Comparison of ENCODE assay signal across 27 mouse cellular contexts in genomic region chr11:4622997-4623396, GRCm38 (mm10). TPM values are rescaled to one million over a fixed set of nuclear protein-coding genes. Genes with fewer than 3 reads are reported as not detected.
DNase-seq lines count a peak whose midpoint lies in the region; ATAC-seq and TF ChIP-seq lines count a peak whose summit lies in the region.
"Had no signal": no experiment of that assay in that cellular context is flagged by ENCODE, and none has a peak within 500 bp of the region (broad histone marks: within the 10 kb centered on the region; RNA-seq: fewer than 3 reads in every experiment).

No protein-coding gene starts in this region.

- dilution Hi-C loops in CH12.LX (cut with MboI; ENCODE audit: extremely low pct_ligation_motif_present, extremely low pct_unique_long_range_greater_than_20kb, low sequenced_read_pairs) = no loop called here

- TF ChIP-seq EP300 in CH12.LX (IDR thresholded peaks at IDR 0.05; ENCODE audit: low read length) = no peak

- no peaks in the 10 kb centered on the region for H3K4me1 ChIP-seq in hindbrain, postnatal 0 days (ENCODE audit: insufficient read depth, low read length)
- peaks cover 3% of the 10 kb centered on the region; the same call in 1 of the 2 replicates for H3K4me1 ChIP-seq in hindbrain, embryonic 12.5 days
- peaks cover 0 to 5% of the 10 kb centered on the region in 2 experiments; a peak in 2 of 4 replicates for H3K4me1 ChIP-seq in CH12.LX (ENCODE audit: control insufficient read depth in 1 of 2, insufficient read depth in 2 of 2)
- H3K4me1 ChIP-seq in E14TG2a.4 (replicated peaks; ENCODE audit: low read depth, low read length) = peaks cover 36% of the 10 kb centered on the region
- H3K4me1 ChIP-seq: intestine, embryonic 15.5 days; kidney, embryonic 15.5 days; limb, embryonic 12.5 days had no signal

- no peak overlapping the region for H3K4me2 ChIP-seq in hindbrain, postnatal 0 days (ENCODE audit: low read depth, low read length)
- no peak overlapping the region for H3K4me2 ChIP-seq in hindbrain, embryonic 12.5 days (replicated peaks)
- H3K4me2 ChIP-seq in CH12.LX (ENCODE audit: insufficient read depth, low read depth, poor library complexity, severe bottlenecking) = no peak overlapping the region
- H3K4me2 ChIP-seq: intestine, embryonic 15.5 days; kidney, embryonic 15.5 days; limb, embryonic 12.5 days; liver, embryonic 12.5 days had no signal

- no peaks in the 10 kb centered on the region for H3K36me3 ChIP-seq in hindbrain, postnatal 0 days (ENCODE audit: insufficient read depth, low read length)
- no peaks in the 10 kb centered on the region for H3K36me3 ChIP-seq in hindbrain, embryonic 12.5 days
- no peaks in the 10 kb centered on the region for H3K36me3 ChIP-seq in CH12.LX (replicated peaks in 1 of 2; ENCODE audit: control insufficient read depth in 1 of 2, insufficient read depth in 1 of 2, low read length in 1 of 2)
- no peaks in the 10 kb centered on the region for H3K36me3 ChIP-seq in E14TG2a.4 (ENCODE audit: insufficient read depth, low read length)
- H3K36me3 ChIP-seq: intestine, embryonic 15.5 days; kidney, embryonic 15.5 days; limb, embryonic 12.5 days; liver, embryonic 12.5 days had no signal

- no peak overlapping the region for H3K9ac ChIP-seq in hindbrain, postnatal 0 days (replicated peaks; ENCODE audit: low read length)
- H3K9ac ChIP-seq in hindbrain, embryonic 12.5 days = no peak overlapping the region
- H3K9ac ChIP-seq in CH12.LX (ENCODE audit: insufficient read depth, low read depth) = no peak overlapping the region
- H3K9ac ChIP-seq: intestine, embryonic 15.5 days; kidney, embryonic 15.5 days; limb, embryonic 12.5 days; liver, embryonic 12.5 days had no signal

- no peak for TF ChIP-seq POLR2A in CH12.LX (IDR thresholded peaks at IDR 0.05; ENCODE audit: low read depth, low read length)

- no peak overlapping the region for H3K27ac ChIP-seq in hindbrain, postnatal 0 days
- no peak overlapping the region for H3K27ac ChIP-seq in hindbrain, embryonic 12.5 days
- no peak overlapping the region for H3K27ac ChIP-seq in CH12.LX (ENCODE audit: insufficient read depth, low read depth)
- H3K27ac ChIP-seq: intestine, embryonic 15.5 days; kidney, embryonic 15.5 days; limb, embryonic 12.5 days; liver, embryonic 12.5 days had no signal

- no peak for ATAC-seq in hindbrain, postnatal 0 days
- no peak for ATAC-seq in hindbrain, embryonic 12.5 days (ENCODE audit: low FRiP score)
- no peak for ATAC-seq in megakaryocyte, adult 5-6 weeks (ENCODE audit: poor library complexity, severe bottlenecking)
- ATAC-seq: intestine, embryonic 15.5 days; liver, embryonic 12.5 days had no signal

- WGBS in hindbrain, postnatal 0 days = 62% methylated on average over 5 of the region's 5 CpGs
- WGBS in hindbrain, embryonic 12.5 days = 63% methylated on average over 5 of the region's 5 CpGs

- H3K9me3 ChIP-seq in hindbrain, postnatal 0 days (ENCODE audit: low read length) = no peaks in the 10 kb centered on the region
- H3K9me3 ChIP-seq in hindbrain, embryonic 12.5 days (replicated peaks) = no peaks in the 10 kb centered on the region
- H3K9me3 ChIP-seq in CH12.LX (replicated peaks; ENCODE audit: low read length) (no peaks in the 10 kb centered on the region), E14TG2a.4 (ENCODE audit: low read length) (peaks cover 3% of the 10 kb centered on the region; the same call in 1 of the 2 replicates)
- H3K9me3 ChIP-seq: intestine, embryonic 15.5 days; kidney, embryonic 15.5 days; limb, embryonic 12.5 days; liver, embryonic 12.5 days had no signal

- H3K79me2 ChIP-seq in CH12.LX (replicated peaks; ENCODE audit: control insufficient read depth, extremely low read depth, insufficient read depth, poor library complexity, severe bottlenecking) = no peaks in the 10 kb centered on the region

- no peak for TF ChIP-seq CTCF in hindbrain, postnatal 0 days (IDR thresholded peaks at IDR 0.05; ENCODE audit: low read depth)
- TF ChIP-seq CTCF in CH12.LX (conservative IDR thresholded peaks at IDR 0.05 in 1 of 2, IDR thresholded peaks at IDR 0.05 in 1 of 2; ENCODE audit: low read depth in 2 of 2, low read length in 2 of 2) (no peak), E14TG2a.4 (conservative IDR thresholded peaks at IDR 0.05; ENCODE audit: low read length) (no peak)

- in situ Hi-C loops in CH12.LX (cut with MboI; ENCODE audit: low pct_ligation_motif_present, low pct_unique_long_range_greater_than_20kb, low sequenced_read_pairs) = no loop called here

- H3K4me3 ChIP-seq in hindbrain, postnatal 0 days (ENCODE audit: low read length) = no peak overlapping the region
- no peak overlapping the region for H3K4me3 ChIP-seq in hindbrain, embryonic 12.5 days
- H3K4me3 ChIP-seq in CH12.LX (replicated peaks in 1 of 3; ENCODE audit: low read depth in 2 of 3, low read length in 2 of 3, poor library complexity in 1 of 3) (no peak overlapping the region), E14TG2a.4 (replicated peaks; ENCODE audit: low read length) (peak overlapping the region; percentile 57)
- H3K4me3 ChIP-seq: intestine, embryonic 15.5 days; kidney, embryonic 15.5 days; limb, embryonic 12.5 days; liver, embryonic 12.5 days had no signal

- TF ChIP-seq RAD21 in CH12.LX (IDR thresholded peaks at IDR 0.05; ENCODE audit: low read depth, low read length) = no peak

- DNase-seq in hindbrain, postnatal 0 days (ENCODE audit: low spot score) = peak; percentile 11
- DNase-seq in CH12.LX (ENCODE audit: extremely low read depth) = peak; percentile 17
- peak; percentile 80 for DNase-seq in ZHBTc4 (ENCODE audit: low read depth, low spot score)
- no peak for DNase-seq in layer of hippocampus, adult 11-12 months (ENCODE audit: low spot score)
- no peak for DNase-seq in kidney, adult 9 months
- DNase-seq: adrenal gland, postnatal 10 days; cerebellum, postnatal 10 days; gastrocnemius, postnatal 14 days; kidney, postnatal 4 days; lung, adult 2 months had no signal

- H3K27me3 ChIP-seq in hindbrain, postnatal 0 days (ENCODE audit: insufficient read depth, low read length) = no peaks in the 10 kb centered on the region
- H3K27me3 ChIP-seq in hindbrain, embryonic 12.5 days = no peaks in the 10 kb centered on the region
- H3K27me3 ChIP-seq in CH12.LX (replicated peaks) = no peaks in the 10 kb centered on the region
- H3K27me3 ChIP-seq in E14TG2a.4 (ENCODE audit: insufficient read depth, low read length) = peaks cover 5% of the 10 kb centered on the region; the same call in 1 of the 2 replicates
- H3K27me3 ChIP-seq: intestine, embryonic 15.5 days; kidney, embryonic 15.5 days; limb, embryonic 12.5 days had no signal

TF ChIP-seq in CH12.LX, 34 proteins besides CTCF, POLR2A, EP300 and RAD21:
- TF ChIP-seq RCOR1 (conservative IDR thresholded peaks at IDR 0.05; ENCODE audit: low read depth, low read length) = no peak
- no peak for TF ChIP-seq SMC3 (IDR thresholded peaks at IDR 0.05; ENCODE audit: low read depth, low read length)
- TF ChIP-seq MEF2A (IDR thresholded peaks at IDR 0.05; ENCODE audit: borderline replicate concordance, low read depth, low read length) = no peak
- no peak for TF ChIP-seq ZMIZ1 (IDR thresholded peaks at IDR 0.05; ENCODE audit: low read depth, low read length)
- TF ChIP-seq MYC (IDR thresholded peaks at IDR 0.05; ENCODE audit: low read depth, low read length) = no peak
- TF ChIP-seq MAX (IDR thresholded peaks at IDR 0.05; ENCODE audit: low read length) = no peak
- TF ChIP-seq NELFE (IDR thresholded peaks at IDR 0.05; ENCODE audit: low read depth, low read length) = no peak
- no peak for TF ChIP-seq MXI1 (IDR thresholded peaks at IDR 0.05; ENCODE audit: low read depth, low read length)
- TF ChIP-seq CHD2 (IDR thresholded peaks at IDR 0.05; ENCODE audit: low read length) = no peak
- no peak for TF ChIP-seq ELF1 (IDR thresholded peaks at IDR 0.05; ENCODE audit: low read depth, low read length)
- TF ChIP-seq ZKSCAN1 (IDR thresholded peaks at IDR 0.05; ENCODE audit: borderline replicate concordance, low read depth, low read length) = no peak
- no peak for TF ChIP-seq TCF12 (IDR thresholded peaks at IDR 0.05; ENCODE audit: low read depth, low read length)

RNA-seq across cellular contexts. Expression of gene Gm11032, which starts 3.1 kb away (rescaled TPM):
- total RNA-seq in hindbrain, postnatal 0 days (2014; rRNA removed) = not detected in 2 replicates
- polyA plus RNA-seq in hindbrain, postnatal 0 days (2015; fragmentation: Nextera tagmentation; extraction: Ambion mirVana) = not detected in 2 replicates
- not detected in 2 replicates for polyA plus RNA-seq in hindbrain, embryonic 12.5 days (2016; fragmentation: Nextera tagmentation; extraction: Ambion mirVana)
- total RNA-seq in CH12.LX (2012; rRNA removed) (not detected in 2 replicates), CH12.LX (2014; rRNA removed) (not detected in 2 replicates)
- not detected in 2 replicates for polyA plus RNA-seq in CH12.LX (2012; ENCODE audit: insufficient read length, low read depth)
- not detected in 2 replicates for total RNA-seq in megakaryocyte, adult 5-6 weeks (2015)
- not detected in 2 replicates for total RNA-seq in megakaryocyte, adult 5-6 weeks (2017)
- total RNA-seq: adrenal gland, postnatal 10 days; gastrocnemius, postnatal 14 days; heart, adult 8-10 months; hematopoietic stem cell, adult 5-6 weeks; layer of hippocampus, postnatal 10 days; left cerebral cortex, adult 8-10 months had no signal
- polyA plus RNA-seq: forebrain, embryonic 11.5 days; frontal cortex, adult 2 months; heart, embryonic 16.5 days; intestine, embryonic 15.5 days; kidney, embryonic 15.5 days; limb, embryonic 12.5 days; liver, embryonic 12.5 days; lung, adult 2 months; neural tube, embryonic 11.5 days; small intestine, adult 2 months; testis, adult 2 months had no signal

RNA-seq across cellular contexts. Expression of gene Ascc2, which starts 14.6 kb away (rescaled TPM):
- total RNA-seq in hindbrain, postnatal 0 days (2014; rRNA removed) = 15.0 and 15.5 TPM in 2 replicates
- polyA plus RNA-seq in hindbrain, postnatal 0 days (2015; fragmentation: Nextera tagmentation; extraction: Ambion mirVana) = 13.6 and 13.8 TPM in 2 replicates
- polyA plus RNA-seq in hindbrain, embryonic 12.5 days (2016; fragmentation: Nextera tagmentation; extraction: Ambion mirVana) = 30.4 and 35.5 TPM in 2 replicates
- 34.6 and 37.2 TPM in 2 replicates for total RNA-seq in CH12.LX (2012; rRNA removed)
- 25.1 and 26.0 TPM in 2 replicates for total RNA-seq in CH12.LX (2014; rRNA removed)
- 50.4 and 52.9 TPM in 2 replicates for polyA plus RNA-seq in CH12.LX (2012; ENCODE audit: insufficient read length, low read depth)
- total RNA-seq in megakaryocyte, adult 5-6 weeks (2015) = 14.4 and 14.6 TPM in 2 replicates
- 15.7 and 16.0 TPM in 2 replicates for total RNA-seq in megakaryocyte, adult 5-6 weeks (2017)

RNA-seq across cellular contexts. Expression of gene Mtmr3, which starts 28.3 kb away (rescaled TPM):
- 82.6 and 89.2 TPM in 2 replicates for total RNA-seq in hindbrain, postnatal 0 days (2014; rRNA removed)
- polyA plus RNA-seq in hindbrain, postnatal 0 days (2015; fragmentation: Nextera tagmentation; extraction: Ambion mirVana) = 23.7 and 25.8 TPM in 2 replicates
- polyA plus RNA-seq in hindbrain, embryonic 12.5 days (2016; fragmentation: Nextera tagmentation; extraction: Ambion mirVana) = 47.8 TPM in 2 replicates
- total RNA-seq in CH12.LX (2012; rRNA removed) (46.3 and 53.8 TPM in 2 replicates), CH12.LX (2014; rRNA removed) (31.7 and 32.6 TPM in 2 replicates)
- polyA plus RNA-seq in CH12.LX (2012; ENCODE audit: insufficient read length, low read depth) = 30.3 and 32.5 TPM in 2 replicates
- total RNA-seq in megakaryocyte, adult 5-6 weeks (2015) = 44.1 and 47.0 TPM in 2 replicates
- 71.1 and 77.2 TPM in 2 replicates for total RNA-seq in megakaryocyte, adult 5-6 weeks (2017)

Comparison
In these comparisons a context has a peak if more than half of its experiments do, and no peak if none do; other contexts are left out.
1. DNase-seq: peak in hindbrain, postnatal 0 days (single experiment), CH12.LX (single experiment) and ZHBTc4 (single experiment); none in layer of hippocampus, adult 11-12 months (single experiment) and kidney, adult 9 months (single experiment).